Mouse (Mus musculus): ENCODE measurements around the gene Gm10300. TPM values are rescaled to one million over a fixed set of nuclear protein-coding genes. Genes with fewer than 3 reads are reported as not detected.

The Gm10300 gene
- polyA plus RNA-seq, 1 experiment from 2014 or later, result not detected

DNA sequence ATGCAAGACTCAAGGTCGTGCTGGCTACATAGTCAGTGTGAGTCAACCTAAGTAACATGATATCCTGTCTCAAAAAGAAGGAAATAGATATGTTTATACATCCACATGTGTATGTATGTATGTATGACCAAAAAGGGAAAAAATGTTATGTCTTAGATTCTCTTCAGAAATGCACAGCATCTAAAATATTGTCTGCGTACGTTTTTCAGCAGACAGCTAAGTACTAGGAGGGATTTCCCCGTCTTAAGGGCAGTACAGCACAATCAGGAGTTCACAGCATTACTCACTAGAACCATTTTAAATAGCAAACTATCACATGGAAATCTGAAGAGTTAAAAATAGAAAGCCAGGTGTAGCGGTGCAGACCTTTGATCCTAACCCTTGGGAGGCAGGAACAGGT lies 37.4 kb upstream of the Gm10300 start:
- H3K36me3 ChIP-seq (ENCODE audit: control insufficient read depth, insufficient read depth, low read length), result no peaks in the 10 kb centered on the region

DNA sequence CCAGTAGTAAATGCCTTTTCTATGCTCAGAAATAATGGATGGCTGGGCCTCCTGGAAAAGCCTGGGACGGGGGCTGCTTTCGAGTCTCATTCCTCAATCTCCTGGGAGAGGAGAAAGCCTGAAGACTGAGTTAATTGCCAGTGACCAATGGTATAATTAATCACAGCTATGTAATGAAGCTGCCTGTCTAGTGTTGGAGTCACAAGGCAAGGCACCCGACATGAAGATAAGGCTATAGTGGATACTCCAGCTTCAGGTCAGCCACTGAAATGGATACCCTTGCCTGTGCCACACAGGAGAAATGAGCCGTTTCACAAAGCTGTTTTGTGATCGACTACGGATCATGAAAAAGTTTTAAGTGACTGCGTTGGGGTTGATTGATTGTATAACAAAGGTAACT lies 36.5 kb upstream of the Gm10300 start:
- Histone ChIP-seq H3K9ac (ENCODE audit: low read length) (no peak overlapping the region), H3K4me3 (ENCODE audit: low read depth, low read length) (no peak overlapping the region), H3K9me3 (ENCODE audit: control insufficient read depth, low read length) (no peaks in the 10 kb centered on the region), H3K27ac (ENCODE audit: low read depth, low read length) (no peak overlapping the region), H3K4me1 (ENCODE audit: control insufficient read depth, insufficient read depth, low read length) (peaks cover 18% of the 10 kb centered on the region), H3K4me2 (ENCODE audit: low read depth) (no peak overlapping the region), H3K36me3 (ENCODE audit: control insufficient read depth, insufficient read depth, low read length) (no peaks in the 10 kb centered on the region), H3K27me3 (ENCODE audit: control insufficient read depth, insufficient read depth, low read length) (no peaks in the 10 kb centered on the region)
- ATAC-seq (ENCODE audit: insufficient read depth, low FRiP score, low TSS enrichment) (0 out of 2 replicates have a peak, but pooled peaks have one; percentile 45), DNase-seq (ENCODE audit: low spot score) (peak; percentile 23)
- WGBS, result 35% methylated on average over 7 of the region's 7 CpGs

More for the DNA sequence above, 37.4 kb upstream of the Gm10300 start:
- no peak for ATAC-seq (ENCODE audit: insufficient read depth, low FRiP score, low TSS enrichment)
- Histone ChIP-seq H3K4me2 (ENCODE audit: low read depth) (no peak overlapping the region), H3K4me1 (ENCODE audit: control insufficient read depth, insufficient read depth, low read length) (peaks cover 18% of the 10 kb centered on the region), H3K4me3 (ENCODE audit: low read depth, low read length) (no peak overlapping the region), H3K9me3 (ENCODE audit: control insufficient read depth, low read length) (no peaks in the 10 kb centered on the region), H3K27ac (ENCODE audit: low read depth, low read length) (no peak overlapping the region), H3K27me3 (ENCODE audit: control insufficient read depth, insufficient read depth, low read length) (no peaks in the 10 kb centered on the region), H3K9ac (ENCODE audit: low read length) (no peak overlapping the region)
- no peak for DNase-seq (ENCODE audit: low spot score)
- 86% methylated on average over 5 of the region's 5 CpGs for WGBS

DNA sequence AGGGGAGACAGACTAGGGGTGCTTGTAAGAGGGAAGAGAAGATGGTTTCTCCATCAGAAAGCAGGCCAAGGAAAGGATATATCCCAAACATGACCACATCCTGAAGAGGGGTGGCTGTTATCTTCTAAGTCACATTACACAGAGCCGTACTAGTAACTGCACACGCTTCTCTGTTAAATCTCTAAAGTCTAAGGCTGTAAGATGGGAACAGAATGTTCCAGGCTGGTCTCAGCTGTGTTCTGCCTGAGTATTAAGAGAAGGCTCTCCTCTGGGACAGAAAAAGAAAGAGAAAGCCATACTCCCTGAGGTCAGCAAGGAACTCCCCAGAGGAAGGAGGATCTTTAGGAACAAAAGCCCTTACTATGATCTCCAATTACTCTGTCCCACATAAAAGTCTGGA lies 35.7 kb upstream of the Gm10300 start:
- H3K27ac ChIP-seq (ENCODE audit: low read depth, low read length), result peak overlapping the region; percentile 46; the same call in 1 of the 2 replicates
- ATAC-seq (ENCODE audit: insufficient read depth, low FRiP score, low TSS enrichment) (no peak), DNase-seq (ENCODE audit: low spot score) (no peak)
- no peak overlapping the region for H3K4me3 ChIP-seq (ENCODE audit: low read depth, low read length)
- H3K9me3 ChIP-seq (ENCODE audit: control insufficient read depth, low read length), result no peaks in the 10 kb centered on the region
- H3K9ac ChIP-seq (ENCODE audit: low read length), result no peak overlapping the region
- no peak overlapping the region for H3K4me2 ChIP-seq (ENCODE audit: low read depth)
- WGBS, result 87% methylated on average over 2 of the region's 2 CpGs
- no peaks in the 10 kb centered on the region for H3K27me3 ChIP-seq (ENCODE audit: control insufficient read depth, insufficient read depth, low read length)
- H3K4me1 ChIP-seq (ENCODE audit: control insufficient read depth, insufficient read depth, low read length), result peaks cover 18% of the 10 kb centered on the region
- no peaks in the 10 kb centered on the region for H3K36me3 ChIP-seq (ENCODE audit: control insufficient read depth, insufficient read depth, low read length)

DNA sequence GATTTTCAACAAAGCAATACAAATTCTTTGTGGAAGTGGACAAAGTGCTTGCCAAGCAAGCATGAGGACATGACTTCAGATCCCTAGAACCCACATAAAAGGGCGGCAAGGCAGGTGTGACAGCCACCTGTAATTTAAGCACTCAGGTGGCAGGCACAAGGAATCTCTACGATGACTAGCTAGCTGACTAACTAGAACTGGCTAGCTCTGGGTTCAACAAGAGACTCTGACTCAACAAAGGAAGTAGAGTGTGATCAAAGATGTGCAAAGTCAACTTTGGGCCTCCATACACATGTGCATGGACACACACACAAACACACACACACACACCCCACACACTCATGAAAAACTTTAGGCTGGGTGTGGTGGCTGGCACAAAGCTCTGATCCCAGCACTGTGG lies 35.0 kb upstream of the Gm10300 start:
- H3K27ac ChIP-seq (ENCODE audit: low read depth, low read length), result no peak overlapping the region
- H3K4me1 ChIP-seq (ENCODE audit: control insufficient read depth, insufficient read depth, low read length), result peaks cover 18% of the 10 kb centered on the region
- WGBS, result 100% methylated on average over 2 of the region's 2 CpGs
- H3K4me2 ChIP-seq (ENCODE audit: low read depth), result no peak overlapping the region
- DNase-seq (ENCODE audit: low spot score), result no peak
- no peak overlapping the region for H3K9ac ChIP-seq (ENCODE audit: low read length)
- no peaks in the 10 kb centered on the region for H3K27me3 ChIP-seq (ENCODE audit: control insufficient read depth, insufficient read depth, low read length)
- H3K9me3 ChIP-seq (ENCODE audit: control insufficient read depth, low read length), result no peaks in the 10 kb centered on the region
- H3K4me3 ChIP-seq (ENCODE audit: low read depth, low read length), result no peak overlapping the region
- ATAC-seq (ENCODE audit: insufficient read depth, low FRiP score, low TSS enrichment), result no peak
- H3K36me3 ChIP-seq (ENCODE audit: control insufficient read depth, insufficient read depth, low read length), result no peaks in the 10 kb centered on the region

DNA sequence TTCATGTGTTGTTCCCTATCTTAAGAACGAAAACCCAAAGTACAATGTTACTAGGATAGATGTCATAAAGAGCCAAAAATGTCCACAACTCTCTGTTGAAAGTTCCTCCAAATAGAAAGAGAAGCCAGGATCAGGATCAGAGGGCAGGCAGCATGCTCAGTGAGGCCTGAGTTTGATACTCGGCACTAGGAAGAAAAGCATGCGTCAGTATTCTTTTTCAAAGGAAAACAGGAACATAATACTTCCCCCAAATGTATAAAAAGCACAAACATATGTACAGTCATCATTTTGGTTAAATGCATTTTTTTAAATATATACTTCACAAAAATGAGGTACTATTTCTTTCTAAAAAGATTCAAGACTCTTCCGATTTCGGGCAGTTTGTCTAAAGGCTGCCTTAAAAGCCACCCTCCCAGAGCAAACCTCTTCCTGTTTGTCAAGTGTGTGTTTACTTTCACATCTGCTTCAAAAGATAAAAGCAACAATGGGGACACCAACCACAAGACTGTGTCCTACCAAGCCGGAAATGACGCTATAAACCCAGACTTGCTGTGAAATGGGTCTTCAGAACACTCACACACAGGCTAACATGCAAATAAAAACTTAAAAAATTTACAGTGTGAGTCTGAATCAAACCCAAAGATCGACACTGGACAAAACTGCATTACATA lies 34.4 kb upstream of the Gm10300 start:
- Histone ChIP-seq H3K4me2 (ENCODE audit: low read depth) (no peak overlapping the region), H3K27ac (ENCODE audit: low read depth, low read length) (no peak overlapping the region), H3K9me3 (ENCODE audit: control insufficient read depth, low read length) (no peaks in the 10 kb centered on the region), H3K4me3 (ENCODE audit: low read depth, low read length) (no peak overlapping the region), H3K4me1 (ENCODE audit: control insufficient read depth, insufficient read depth, low read length) (peaks cover 18% of the 10 kb centered on the region), H3K9ac (ENCODE audit: low read length) (no peak overlapping the region), H3K36me3 (ENCODE audit: control insufficient read depth, insufficient read depth, low read length) (no peaks in the 10 kb centered on the region), H3K27me3 (ENCODE audit: control insufficient read depth, insufficient read depth, low read length) (no peaks in the 10 kb centered on the region)
- no peak for ATAC-seq (ENCODE audit: insufficient read depth, low FRiP score, low TSS enrichment)
- 83% methylated on average over 8 of the region's 8 CpGs for WGBS
- DNase-seq (ENCODE audit: low spot score), result no peak

DNA sequence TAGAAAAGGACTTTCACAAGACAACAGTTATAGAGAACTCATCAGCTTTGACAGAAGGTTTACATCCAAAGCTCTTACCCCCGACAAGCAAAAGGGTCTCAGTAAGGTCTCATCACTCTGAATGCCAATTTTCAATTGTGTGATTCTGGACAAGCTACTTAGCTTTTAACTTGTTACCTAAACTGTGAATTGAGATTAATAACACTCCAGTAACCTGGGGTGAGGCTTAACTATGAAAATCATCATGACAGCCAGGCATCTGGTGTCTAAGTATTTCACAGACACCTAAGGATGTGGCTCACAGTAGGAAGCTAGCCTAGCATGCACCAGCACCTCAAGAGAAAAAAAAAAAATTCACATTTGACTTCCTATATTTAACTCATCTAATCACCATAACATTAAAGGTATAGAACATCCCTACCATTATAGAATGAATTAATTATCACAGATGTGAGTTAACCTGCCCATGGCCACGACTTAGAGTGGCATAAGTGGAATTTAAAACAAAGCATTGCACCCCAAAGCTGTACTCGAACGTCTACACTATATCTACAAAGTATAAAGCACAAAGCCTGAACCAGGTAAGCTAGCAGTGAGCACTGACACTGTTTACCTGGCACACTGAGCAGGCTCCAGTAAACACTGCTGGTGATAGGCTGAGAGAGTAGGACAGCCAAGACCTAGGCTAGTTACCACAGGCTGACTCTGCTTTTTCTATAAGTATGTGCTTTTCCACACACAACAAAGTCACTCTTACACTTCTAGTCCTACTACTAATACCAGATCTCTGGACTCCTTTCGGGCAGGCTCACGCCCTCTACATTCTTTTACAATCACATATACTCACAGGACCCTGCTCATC lies 32.8 kb upstream of the Gm10300 start:
- 90% methylated on average over 6 of the region's 6 CpGs for WGBS
- no peak overlapping the region for H3K4me2 ChIP-seq (ENCODE audit: low read depth)
- peaks cover 20% of the 10 kb centered on the region for H3K4me1 ChIP-seq (ENCODE audit: control insufficient read depth, insufficient read depth, low read length)
- H3K9ac ChIP-seq (ENCODE audit: low read length), result no peak overlapping the region
- H3K9me3 ChIP-seq (ENCODE audit: control insufficient read depth, low read length), result no peaks in the 10 kb centered on the region
- H3K36me3 ChIP-seq (ENCODE audit: control insufficient read depth, insufficient read depth, low read length), result no peaks in the 10 kb centered on the region; the same call in 1 of the 2 replicates
- no peak overlapping the region for H3K27ac ChIP-seq (ENCODE audit: low read depth, low read length)
- no peak overlapping the region for H3K4me3 ChIP-seq (ENCODE audit: low read depth, low read length)
- no peaks in the 10 kb centered on the region for H3K27me3 ChIP-seq (ENCODE audit: control insufficient read depth, insufficient read depth, low read length)
- no peak for DNase-seq (ENCODE audit: low spot score)
- no peak for ATAC-seq (ENCODE audit: insufficient read depth, low FRiP score, low TSS enrichment)

DNA sequence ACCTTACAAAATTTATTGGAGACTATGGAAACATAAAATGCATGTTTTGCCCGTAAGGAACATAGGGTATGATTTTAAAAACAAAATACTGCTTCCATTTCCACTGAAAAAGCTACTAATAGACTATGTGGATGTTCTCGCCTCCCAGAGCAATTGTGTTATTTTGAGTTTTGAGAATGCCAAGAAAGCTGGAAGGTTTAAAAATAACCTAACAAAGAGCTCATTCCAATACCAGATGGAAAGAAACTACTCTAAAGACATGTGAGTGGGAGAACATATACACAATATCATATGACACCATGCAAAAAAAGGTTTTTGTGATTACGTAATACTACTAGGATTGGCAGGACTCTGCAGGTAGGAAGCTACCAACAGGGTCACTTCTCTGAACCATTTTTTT lies 30.8 kb upstream of the Gm10300 start:
- Histone ChIP-seq H3K4me3 (ENCODE audit: low read depth, low read length) (no peak overlapping the region), H3K27me3 (ENCODE audit: control insufficient read depth, insufficient read depth, low read length) (no peaks in the 10 kb centered on the region), H3K9me3 (ENCODE audit: control insufficient read depth, low read length) (no peaks in the 10 kb centered on the region), H3K36me3 (ENCODE audit: control insufficient read depth, insufficient read depth, low read length) (no peaks in the 10 kb centered on the region; the same call in 1 of the 2 replicates), H3K4me2 (ENCODE audit: low read depth) (no peak overlapping the region), H3K27ac (ENCODE audit: low read depth, low read length) (no peak overlapping the region), H3K4me1 (ENCODE audit: control insufficient read depth, insufficient read depth, low read length) (peaks cover 15% of the 10 kb centered on the region), H3K9ac (ENCODE audit: low read length) (no peak overlapping the region)
- ATAC-seq (ENCODE audit: insufficient read depth, low FRiP score, low TSS enrichment) (no peak), DNase-seq (ENCODE audit: low spot score) (no peak)
- WGBS, result 94% methylated on average over 3 of the region's 3 CpGs

DNA sequence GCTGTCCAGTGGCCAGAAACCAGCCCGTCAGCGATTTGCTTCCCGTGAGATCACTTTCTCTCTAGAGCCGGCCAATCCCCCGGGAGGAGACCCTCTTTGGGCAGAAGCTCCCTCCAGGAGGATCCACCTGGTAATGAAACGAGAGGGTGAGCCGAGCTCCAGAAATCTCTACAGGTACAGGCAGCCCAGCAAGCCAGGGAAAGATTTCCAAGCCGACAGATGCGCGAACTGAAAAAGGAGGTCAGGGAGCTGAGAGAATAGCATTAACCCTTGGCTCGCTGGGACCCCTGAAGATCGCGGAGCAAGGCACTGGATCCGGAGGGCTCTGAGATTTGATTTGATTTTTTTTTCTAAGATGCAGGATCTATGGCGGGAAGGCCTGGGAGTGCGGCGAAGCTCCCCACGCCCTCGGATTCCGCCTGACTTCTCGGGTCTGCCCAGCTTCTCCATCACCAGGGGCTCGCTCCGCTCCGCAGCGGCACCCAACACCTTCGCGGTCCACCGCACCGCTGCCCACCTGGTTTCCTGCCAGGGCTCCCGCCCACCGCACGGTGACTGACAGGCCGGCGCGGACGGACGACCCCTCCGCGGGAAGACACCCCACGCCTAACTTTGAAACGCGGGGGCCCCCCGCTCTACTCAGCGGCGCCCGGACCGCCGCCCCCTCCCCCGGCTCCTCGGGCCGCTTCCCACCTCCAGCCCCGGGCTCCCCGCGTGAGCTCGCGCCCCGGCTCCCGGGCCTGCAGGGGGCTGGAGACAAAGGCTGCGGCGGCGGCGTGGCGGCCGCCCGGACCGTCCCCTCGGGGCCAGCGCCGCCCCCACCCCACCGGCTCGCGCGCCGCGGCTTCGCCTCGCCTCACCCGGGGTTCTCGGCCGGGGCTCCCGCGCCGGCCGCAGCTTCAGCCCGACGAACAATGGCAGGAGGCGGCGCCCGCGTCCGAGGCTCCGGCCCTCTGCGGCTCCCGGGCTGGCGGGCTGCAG lies 26.2 kb upstream of the Gm10300 start:
- no peaks in the 10 kb centered on the region; the same call in 1 of the 2 replicates for H3K36me3 ChIP-seq (ENCODE audit: control insufficient read depth, insufficient read depth, low read length)
- no peaks in the 10 kb centered on the region for H3K27me3 ChIP-seq (ENCODE audit: control insufficient read depth, insufficient read depth, low read length)
- peak overlapping the region; percentile 77 for H3K4me2 ChIP-seq (ENCODE audit: low read depth)
- H3K27ac ChIP-seq (ENCODE audit: low read depth, low read length), result peak overlapping the region; percentile 98
- H3K9me3 ChIP-seq (ENCODE audit: control insufficient read depth, low read length), result no peaks in the 10 kb centered on the region
- WGBS, result 1% methylated on average over 82 of the region's 95 CpGs
- peak; percentile 53 for ATAC-seq (ENCODE audit: insufficient read depth, low FRiP score, low TSS enrichment)
- DNase-seq (ENCODE audit: low spot score), result peak; percentile 67
- H3K4me1 ChIP-seq (ENCODE audit: control insufficient read depth, insufficient read depth, low read length), result peaks cover 13% of the 10 kb centered on the region
- peak overlapping the region; percentile 99 for H3K4me3 ChIP-seq (ENCODE audit: low read depth, low read length)
- peak overlapping the region; percentile 99 for H3K9ac ChIP-seq (ENCODE audit: low read length)
